Mouse (Mus musculus) CH12.LX (cell line): Measurements from ENCODE around the gene Vav2. TPM values are rescaled to one million over a fixed set of nuclear protein-coding genes. Genes with fewer than 3 reads are reported as not detected.

Experiments
- DNase-seq: peaks from one replicate; pipeline ENCODE4 v3.0.0-alpha.2; 2013; ENCODE audit errors: extremely low read depth
- H3K27ac ChIP-seq: 2 replicates; pipeline ENCODE4 v1.5.1; 2012; ENCODE audit warnings: low read depth, mild to moderate bottlenecking, control low read depth, moderate library complexity; ENCODE audit not compliant: insufficient read depth
- H3K27me3 ChIP-seq: replicated peaks from 2 replicates; pipeline ENCODE3; 2012; ENCODE audit warnings: inconsistent platforms
- H3K36me3 ChIP-seq, 2 experiments: replicated peaks in 1 of 2; 2 replicates each; pipeline versions ENCODE3 to v1.6.1; 2012; ENCODE audit warnings: inconsistent platforms in 1 of 2, low read length in 1 of 2, mild to moderate bottlenecking in 1 of 2, mixed read lengths in 1 of 2, moderate library complexity in 1 of 2; ENCODE audit not compliant: control insufficient read depth in 1 of 2, insufficient read depth in 1 of 2
- H3K4me1 ChIP-seq, 2 experiments: 2 replicates each; pipeline ENCODE4 v1.6.1; 2012; ENCODE audit warnings: inconsistent platforms in 1 of 2, moderate library complexity in 1 of 2; ENCODE audit not compliant: insufficient read depth in 2 of 2, control insufficient read depth in 1 of 2
- H3K4me2 ChIP-seq: 2 replicates; pipeline ENCODE4 v1.6.1; 2012; ENCODE audit warnings: low read depth, mild to moderate bottlenecking, control low read depth; ENCODE audit not compliant: poor library complexity, insufficient read depth, severe bottlenecking
- H3K4me3 ChIP-seq, 3 experiments: fragments of 150-350 bp in 1 of 3; sonication (generic) in 1 of 3; replicated peaks in 1 of 3; 2 replicates each; pipeline versions ENCODE3 to v1.5.1; 2011 to 2012; ENCODE audit warnings: low read depth in 2 of 3, low read length in 2 of 3, mild to moderate bottlenecking in 2 of 3, moderate library complexity in 2 of 3, control low read depth in 1 of 3, improper control_type of control experiment in 1 of 3, inconsistent platforms in 1 of 3, mixed read lengths in 1 of 3; ENCODE audit not compliant: poor library complexity in 1 of 3
- H3K79me2 ChIP-seq: replicated peaks from 2 replicates; pipeline ENCODE4 v1.6.1; 2012; ENCODE audit warnings: mild to moderate bottlenecking, moderate library complexity; ENCODE audit not compliant: control insufficient read depth, poor library complexity, insufficient read depth, severe bottlenecking; ENCODE audit errors: extremely low read depth
- H3K9ac ChIP-seq: 2 replicates; pipeline ENCODE4 v1.6.1; 2012; ENCODE audit warnings: low read depth, mild to moderate bottlenecking, control low read depth, moderate library complexity; ENCODE audit not compliant: insufficient read depth
- H3K9me3 ChIP-seq: replicated peaks from 2 replicates; pipeline ENCODE3; 2012; ENCODE audit warnings: low read length, inconsistent platforms, mixed read lengths
- BHLHE40 ChIP-seq: IDR thresholded peaks from 2 replicates; pipeline ENCODE4 v1.6.1; 2011; ENCODE audit warnings: mild to moderate bottlenecking, low read depth, low read length, improper control_type of control experiment
- E2F4 ChIP-seq: IDR thresholded peaks from 2 replicates; pipeline ENCODE4 v1.6.1; 2011; ENCODE audit warnings: low read depth, low read length, improper control_type of control experiment; ENCODE audit not compliant: insufficient replicate concordance
- ELF1 ChIP-seq: IDR thresholded peaks from 2 replicates; pipeline ENCODE4 v1.6.1; 2014; ENCODE audit warnings: low read depth, mild to moderate bottlenecking, inconsistent platforms, low read length, improper control_type of control experiment
- EP300 ChIP-seq: IDR thresholded peaks from 2 replicates; pipeline ENCODE4 v1.6.1; 2011; ENCODE audit warnings: low read length, improper control_type of control experiment
- GABPA ChIP-seq: IDR thresholded peaks from 2 replicates; pipeline ENCODE4 v1.6.1; 2012; ENCODE audit warnings: low read depth, low read length, improper control_type of control experiment, inconsistent platforms; ENCODE audit not compliant: insufficient replicate concordance
- HCFC1 ChIP-seq: IDR thresholded peaks from 2 replicates; pipeline ENCODE4 v1.6.1; 2012; ENCODE audit warnings: low read depth, mild to moderate bottlenecking, inconsistent platforms, low read length, improper control_type of control experiment
- KAT2A ChIP-seq: IDR thresholded peaks from 2 replicates; pipeline ENCODE4 v1.6.1; 2012; ENCODE audit warnings: low read length, improper control_type of control experiment, inconsistent platforms; ENCODE audit not compliant: insufficient replicate concordance
- MAFK ChIP-seq: IDR thresholded peaks from 2 replicates; pipeline ENCODE4 v1.6.1; 2011; ENCODE audit warnings: low read length, improper control_type of control experiment; ENCODE audit not compliant: insufficient replicate concordance
- MAX ChIP-seq: IDR thresholded peaks from 2 replicates; pipeline ENCODE4 v1.6.1; 2011; ENCODE audit warnings: low read length, improper control_type of control experiment
- MAZ ChIP-seq: IDR thresholded peaks from 2 replicates; pipeline ENCODE4 v1.6.1; 2012; ENCODE audit warnings: low read depth, mild to moderate bottlenecking, inconsistent platforms, low read length, improper control_type of control experiment, moderate library complexity
- MXI1 ChIP-seq: IDR thresholded peaks from 2 replicates; pipeline ENCODE4 v1.6.1; 2011; ENCODE audit warnings: mild to moderate bottlenecking, low read depth, low read length, improper control_type of control experiment
- NRF1 ChIP-seq: IDR thresholded peaks from 2 replicates; pipeline ENCODE4 v1.6.1; 2014; ENCODE audit warnings: low read depth, mild to moderate bottlenecking, inconsistent platforms, low read length, improper control_type of control experiment, moderate library complexity
- POLR2A ChIP-seq: IDR thresholded peaks from 2 replicates; pipeline ENCODE4 v1.6.1; 2011; ENCODE audit warnings: low read depth, mild to moderate bottlenecking, improper control_type of control experiment, low read length
- POLR2AphosphoS2 ChIP-seq: IDR thresholded peaks from 2 replicates; pipeline ENCODE4 v1.6.1; 2011; ENCODE audit warnings: low read depth, low read length, improper control_type of control experiment
- RCOR1 ChIP-seq: conservative IDR thresholded peaks from 2 replicates; pipeline ENCODE4 v1.6.1; 2012; ENCODE audit warnings: low read depth, mild to moderate bottlenecking, inconsistent platforms, low read length, improper control_type of control experiment
- SIN3A ChIP-seq: IDR thresholded peaks from 2 replicates; pipeline ENCODE4 v1.6.1; 2012; ENCODE audit warnings: low read length, improper control_type of control experiment, inconsistent platforms
- SMC3 ChIP-seq: IDR thresholded peaks from 2 replicates; pipeline ENCODE4 v1.6.1; 2011; ENCODE audit warnings: low read depth, low read length, improper control_type of control experiment
- TBP ChIP-seq: conservative IDR thresholded peaks from 2 replicates; pipeline ENCODE4 v1.6.1; 2011; ENCODE audit warnings: low read depth, low read length, improper control_type of control experiment
- TCF12 ChIP-seq: IDR thresholded peaks from 2 replicates; pipeline ENCODE4 v1.6.1; 2014; ENCODE audit warnings: low read depth, mild to moderate bottlenecking, inconsistent platforms, low read length, improper control_type of control experiment
- USF1 ChIP-seq: IDR thresholded peaks from 2 replicates; pipeline ENCODE4 v1.6.1; 2014; ENCODE audit warnings: low read depth, mild to moderate bottlenecking, inconsistent platforms, low read length, improper control_type of control experiment
- ZC3H11A ChIP-seq: IDR thresholded peaks from 2 replicates; pipeline ENCODE4 v1.6.1; 2012; ENCODE audit warnings: low read depth, mild to moderate bottlenecking, inconsistent platforms, low read length, improper control_type of control experiment
- ZKSCAN1 ChIP-seq: IDR thresholded peaks from 2 replicates; pipeline ENCODE4 v1.6.1; 2012; ENCODE audit warnings: low read depth, inconsistent platforms, low read length, improper control_type of control experiment, borderline replicate concordance
- ZNF384 ChIP-seq: IDR thresholded peaks from 2 replicates; pipeline ENCODE4 v1.6.1; 2012; ENCODE audit warnings: low read depth, low read length, improper control_type of control experiment, inconsistent platforms
- dilution Hi-C: fragments of 300-500 bp; cut with MboI; formaldehyde crosslinking; loops from 2 replicates; pipeline ENCODE4 v1.14.3; 2020; ENCODE audit warnings: low sequenced_read_pairs; ENCODE audit not compliant: extremely low pct_unique_long_range_greater_than_20kb, extremely low pct_ligation_motif_present
- in situ Hi-C: fragments of 300-500 bp; cut with MboI; formaldehyde crosslinking; loops from 3 replicates; pipeline ENCODE4 v1.14.3; 2019; ENCODE audit warnings: low sequenced_read_pairs, low pct_ligation_motif_present, low pct_unique_long_range_greater_than_20kb, mixed read lengths
- polyA plus RNA-seq: library from polyadenylated mRNA; unstranded; fragments of >175 nt; gene quantifications from 2 replicates; pipeline ENCODE4 v1.2.1, GENCODE M21; 2012; ENCODE audit warnings: low read depth; ENCODE audit not compliant: insufficient read length
- total RNA-seq, 2 experiments: library from RNA; depleted of rRNA; stranded (reverse); fragments of 300-350 nt in 1 of 2; fragments of >200 nt in 1 of 2; gene quantifications; 2 replicates each; pipeline ENCODE4 v1.2.3; 2012 to 2014

Gene Vav2
- total and polyA plus RNA-seq, 3 experiments: 31.5 to 46.8 (median 46.6) TPM

- Histone ChIP-seq H3K9me3 (peaks cover 8% of the 10 kb centered on the region), H3K4me2 (no peak overlapping the region), H3K9ac (no peak overlapping the region), H3K36me3 (peaks cover 24 to 93% of the 10 kb centered on the region in 2 experiments), H3K27ac (no peak overlapping the region), H3K4me3 (no peak overlapping the region), H3K4me1 (peaks cover 52 to 99% of the 10 kb centered on the region in 2 experiments), H3K27me3 (no peaks in the 10 kb centered on the region), H3K79me2 (peaks cover 96% of the 10 kb centered on the region)
- in situ Hi-C loops (no loop called here), dilution Hi-C loops (no loop called here)
- no peak for DNase-seq
- TF ChIP-seq ZC3H11A (no peak), EP300 (no peak), GABPA (no peak), USF1 (no peak), NRF1 (no peak), MAFK (no peak), SMC3 (no peak), MXI1 (no peak), MAX (no peak)
These were observed 34.6 kb downstream of the Vav2 start for GRCm38 (mm10) chr2:27392278-27392677.

- H3K4me1 ChIP-seq: peaks cover 38 to 99% of the 10 kb centered on the region in 2 experiments
- peaks cover 13% of the 10 kb centered on the region for H3K9me3 ChIP-seq
- TF ChIP-seq HCFC1 (no peak), BHLHE40 (no peak), RCOR1 (no peak), SMC3 (no peak), TCF12 (no peak), E2F4 (no peak), MAZ (no peak)
- TF ChIP-seq, all 38 proteins: peak for 0
- in situ Hi-C loops: no loop called here
- H3K36me3 ChIP-seq: peaks cover 39 to 95% of the 10 kb centered on the region in 2 experiments
- DNase-seq: no peak
- H3K27ac ChIP-seq: no peak overlapping the region
- H3K79me2 ChIP-seq: peaks cover 92% of the 10 kb centered on the region
- no peak overlapping the region for H3K9ac ChIP-seq
- no peak overlapping the region for H3K4me3 ChIP-seq
- no peak overlapping the region for H3K4me2 ChIP-seq
- no peaks in the 10 kb centered on the region for H3K27me3 ChIP-seq
- dilution Hi-C loops: no loop called here
These were observed 36.1 kb downstream of the Vav2 start for GRCm38 (mm10) chr2:27390775-27391174.

GRCm38 (mm10) chr2:27390325-27390724, 36.5 kb downstream of the Vav2 start:
- no peak overlapping the region for H3K27ac ChIP-seq
- H3K4me2 ChIP-seq: no peak overlapping the region
- peaks cover 43 to 96% of the 10 kb centered on the region in 2 experiments for H3K36me3 ChIP-seq
- no peak for DNase-seq
- no peak overlapping the region for H3K4me3 ChIP-seq
- H3K4me1 ChIP-seq: peaks cover 34 to 99% of the 10 kb centered on the region in 2 experiments
- H3K9ac ChIP-seq: no peak overlapping the region
- peaks cover 13% of the 10 kb centered on the region for H3K9me3 ChIP-seq
- dilution Hi-C loops: no loop called here
- peaks cover 91% of the 10 kb centered on the region for H3K79me2 ChIP-seq
- no peaks in the 10 kb centered on the region for H3K27me3 ChIP-seq
- TF ChIP-seq ZNF384: no peak
- TF ChIP-seq SIN3A: no peak
- no peak for TF ChIP-seq ELF1
- TF ChIP-seq POLR2A: no peak
- TF ChIP-seq MAZ: no peak
- no peak for TF ChIP-seq GABPA
- no peak for TF ChIP-seq BHLHE40
- TF ChIP-seq POLR2AphosphoS2: no peak
- no peak for TF ChIP-seq RCOR1
- TF ChIP-seq ZKSCAN1: no peak
- TF ChIP-seq TBP: no peak
- TF ChIP-seq KAT2A: no peak
- in situ Hi-C loops: no loop called here
